Mouse (Mus musculus) hindbrain, embryonic 11.5 days (tissue): ENCODE results near the gene Arxes2. TPM values are rescaled to one million over a fixed set of nuclear protein-coding genes. Genes with fewer than 3 reads are reported as not detected.
A peak's percentile ranks its signal among the peaks of the same experiment; 100 is the strongest.
"Not testable (repeated sequence)": the region's sequence is repeated elsewhere in the genome, so short reads cannot be mapped to it uniquely, and the experiment has no call there.

Experiments used
- ATAC-seq: fragments of 200-750 bp; cut with Nextera tagmentation; 2 replicates; pipeline ENCODE4 v1.8.0; 2017; ENCODE audit warnings: mild to moderate bottlenecking, moderate TSS enrichment, moderate library complexity; ENCODE audit not compliant: low FRiP score
- DNase-seq: peaks from one replicate; pipeline ENCODE4 v3.0.0-alpha.2; 2015; ENCODE audit warnings: low spot score
- H3K27ac ChIP-seq: fragments of 300-500 bp; sonication (generic); 2 replicates; pipeline ENCODE4 v1.5.1; 2014; ENCODE audit warnings: mild to moderate bottlenecking, low read depth, low read length
- H3K27me3 ChIP-seq: fragments of 300-500 bp; sonication (generic); 2 replicates; pipeline ENCODE4 v1.6.1; 2014; ENCODE audit warnings: mild to moderate bottlenecking, low read length, moderate library complexity, mixed read lengths; ENCODE audit not compliant: control insufficient read depth, insufficient read depth
- H3K36me3 ChIP-seq: fragments of 300-500 bp; sonication (generic); 2 replicates; pipeline ENCODE4 v1.6.1; 2014; ENCODE audit warnings: mild to moderate bottlenecking, low read length, moderate library complexity, mixed read lengths; ENCODE audit not compliant: control insufficient read depth, insufficient read depth
- H3K4me1 ChIP-seq: fragments of 300-500 bp; sonication (generic); replicated peaks from 2 replicates; pipeline ENCODE4 v1.6.1; 2014; ENCODE audit warnings: low read length, mixed read lengths; ENCODE audit not compliant: control insufficient read depth, insufficient read depth
- H3K4me2 ChIP-seq: fragments of 300-500 bp; sonication (generic); replicated peaks from 2 replicates; pipeline ENCODE4 v1.6.1; 2014; ENCODE audit warnings: mild to moderate bottlenecking, low read depth, low read length
- H3K4me3 ChIP-seq: fragments of 300-500 bp; sonication (generic); 2 replicates; pipeline ENCODE4 v1.5.1; 2014; ENCODE audit warnings: low read depth, low read length
- H3K9ac ChIP-seq: fragments of 300-500 bp; sonication (generic); 2 replicates; pipeline ENCODE4 v1.6.1; 2014; ENCODE audit warnings: low read depth, low read length
- H3K9me3 ChIP-seq: fragments of 300-500 bp; sonication (generic); 2 replicates; pipeline ENCODE4 v1.6.1; 2016; ENCODE audit warnings: low read length; ENCODE audit not compliant: control insufficient read depth
- WGBS: fragments of 180-500 bp; shearing (Covaris S2); extraction: QIAGEN DNeasy Blood & Tissue Kit; methylation state at CpG from one replicate; pipeline ENCODE4 v1.1.7; 2014; 5-methylcytosine and 5-hydroxymethylcytosine counted together
- polyA plus RNA-seq: library from polyadenylated mRNA; unstranded; fragments of >200 nt; fragmentation: Nextera tagmentation; extraction: Ambion mirVana; gene quantifications from 2 replicates; pipeline ENCODE4 v1.2.1, GENCODE M21; 2014

The Arxes2 gene
- polyA plus RNA-seq, 1 experiment from 2014 or later, result 140 TPM

DNA sequence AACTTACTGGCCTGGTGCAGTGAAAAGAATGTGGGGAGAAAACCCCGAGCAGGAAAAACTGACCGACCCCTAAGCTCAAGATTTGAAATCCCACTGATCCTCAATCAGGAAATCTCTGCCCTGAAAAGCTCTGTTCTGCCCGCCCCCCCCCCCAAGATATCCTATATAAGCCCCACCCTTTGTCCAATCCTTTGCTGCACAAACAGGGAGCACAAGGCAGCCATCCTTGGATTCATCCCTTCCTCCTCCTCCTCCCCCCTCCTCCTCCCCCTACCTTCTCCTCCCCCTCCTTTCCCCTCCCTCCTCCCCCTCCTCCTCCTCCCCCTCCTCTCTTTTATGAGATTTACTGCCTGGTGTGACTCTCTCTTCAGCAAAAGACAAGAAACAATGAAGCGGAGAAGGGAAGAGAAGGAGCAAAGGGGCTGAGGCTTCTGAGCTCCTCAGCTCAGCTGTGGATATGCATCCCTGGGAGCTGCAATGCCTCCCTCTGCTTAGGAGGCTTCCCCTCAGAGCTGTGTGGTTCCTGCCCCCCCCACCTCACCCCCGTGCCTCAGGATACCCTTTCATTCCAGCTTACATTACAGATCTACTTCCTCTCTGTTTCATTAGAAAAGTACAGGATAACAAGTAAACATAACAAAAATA, 13.7 kb downstream of the Arxes2 start:
- Histone ChIP-seq H3K4me1 (no peaks in the 10 kb centered on the region), H3K9me3 (no peaks in the 10 kb centered on the region), H3K4me3 (no peak overlapping the region), H3K36me3 (no peaks in the 10 kb centered on the region), H3K27me3 (no peaks in the 10 kb centered on the region), H3K27ac (no peak overlapping the region), H3K9ac (no peak overlapping the region), H3K4me2 (no peak overlapping the region)
- no peak for DNase-seq
- 42% methylated on average over 4 of the region's 5 CpGs for WGBS
- no peak; the same call in 1 of the 2 replicates for ATAC-seq

- no peak overlapping the region for H3K4me3 ChIP-seq
- H3K9me3 ChIP-seq, result no peaks in the 10 kb centered on the region
- no peak overlapping the region for H3K9ac ChIP-seq
- no peaks in the 10 kb centered on the region for H3K27me3 ChIP-seq
- no peaks in the 10 kb centered on the region for H3K36me3 ChIP-seq
- DNase-seq (no peak), ATAC-seq (no peak)
- 24% methylated on average over 2 of the region's 2 CpGs for WGBS
- H3K27ac ChIP-seq, result no peak overlapping the region
- H3K4me2 ChIP-seq, result no peak overlapping the region
- H3K4me1 ChIP-seq, result no peaks in the 10 kb centered on the region
Measured at GRCm38 (mm10) chrX:136014392-136014791, 20.8 kb downstream of the Arxes2 start.

GRCm38 (mm10) chrX:136030331-136030730, 36.7 kb downstream of the Arxes2 start:
- 62% methylated on average over 1 of the region's 1 CpGs for WGBS

GRCm38 (mm10) chrX:136032799-136033763, 39.5 kb downstream of the Arxes2 start, which contains the start of gene Arxes1:
TSS of gene Arxes1 (plus strand) at chrX:136033367.
- ATAC-seq, result peak; percentile 95
- not testable (repeated sequence) for H3K27ac ChIP-seq, H3K27me3 ChIP-seq, H3K9ac ChIP-seq, H3K4me1 ChIP-seq, H3K36me3 ChIP-seq, H3K9me3 ChIP-seq
- peak within 1 kb of the TSS; percentile 29 for H3K4me2 ChIP-seq
- 33% methylated on average over 1 of the region's 49 CpGs for WGBS
- H3K4me3 ChIP-seq, result peak within 1 kb of the TSS; percentile 18; the same call in 1 of the 2 replicates
- peak; percentile 15 for DNase-seq

More at GRCm38 (mm10) chrX:136030331-136030730, 36.7 kb downstream of the Arxes2 start:
- no peak overlapping the region for H3K4me2 ChIP-seq
- no peak overlapping the region for H3K9ac ChIP-seq
- no peak overlapping the region for H3K27ac ChIP-seq
- H3K4me1 ChIP-seq, result no peaks in the 10 kb centered on the region
- H3K27me3 ChIP-seq, result no peaks in the 10 kb centered on the region
- ATAC-seq, result no peak
- no peak overlapping the region for H3K4me3 ChIP-seq
- H3K9me3 ChIP-seq, result no peaks in the 10 kb centered on the region
- no peak for DNase-seq
- no peaks in the 10 kb centered on the region for H3K36me3 ChIP-seq

DNA sequence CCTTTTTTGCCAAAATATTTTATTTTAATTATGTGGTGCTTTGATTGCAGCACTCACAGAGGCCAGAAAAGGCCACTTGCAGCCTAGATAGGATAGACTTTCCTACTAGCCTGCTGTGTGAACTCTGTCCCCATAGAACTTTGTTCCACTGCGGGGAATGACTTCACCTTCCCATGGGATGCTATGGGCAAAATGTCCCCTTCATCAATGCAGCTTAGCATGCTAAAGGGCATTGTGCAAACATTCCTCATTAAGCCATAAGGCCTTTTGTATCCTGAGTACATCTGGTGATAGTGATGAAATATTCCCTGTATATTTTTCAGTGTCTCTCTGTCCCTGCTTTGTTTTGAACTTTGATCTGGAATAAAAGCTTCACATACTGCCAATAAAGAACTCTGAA, 50.1 kb downstream of the Arxes2 start:
- H3K27ac ChIP-seq, result no peak overlapping the region
- DNase-seq, result no peak
- H3K9ac ChIP-seq, result no peak overlapping the region
- H3K4me2 ChIP-seq, result no peak overlapping the region
- ATAC-seq, result no peak
- H3K36me3 ChIP-seq, result no peaks in the 10 kb centered on the region
- no peaks in the 10 kb centered on the region for H3K9me3 ChIP-seq
- no peak overlapping the region for H3K4me3 ChIP-seq
- WGBS, result 67% methylated on average over 1 of the region's 1 CpGs
- H3K4me1 ChIP-seq, result no peaks in the 10 kb centered on the region
- no peaks in the 10 kb centered on the region for H3K27me3 ChIP-seq

Other genes with a start within 250 kb of the Arxes2 start
- 72.1 and 73.3 TPM in 2 replicates for gene Bhlhb9, start 196.2 kb upstream of the Arxes2 start, polyA plus RNA-seq
- 32.9 and 42.6 TPM in 2 replicates for gene Gprasp2, start 154.8 kb upstream of the Arxes2 start, polyA plus RNA-seq
- gene Arxes1, start 39.5 kb downstream of the Arxes2 start, polyA plus RNA-seq, result 44.0 and 53.1 TPM in 2 replicates
- gene Bex2, start 74.4 kb downstream of the Arxes2 start, polyA plus RNA-seq, result 305 and 309 TPM in 2 replicates
- gene Nxf3, start 91.4 kb downstream of the Arxes2 start, polyA plus RNA-seq, result not detected in 2 replicates
- 85.4 and 86.3 TPM in 2 replicates for gene Bex4, start 145.2 kb downstream of the Arxes2 start, polyA plus RNA-seq
- gene Tceal8, start 178.5 kb downstream of the Arxes2 start, polyA plus RNA-seq, result 227 and 238 TPM in 2 replicates
- gene Tceal5, start 210.1 kb downstream of the Arxes2 start, polyA plus RNA-seq, result 2.6 TPM in 2 replicates
- gene Tceal7, start 221.0 kb downstream of the Arxes2 start, polyA plus RNA-seq, result 0.82 and 1.3 TPM in 2 replicates
- 99.1 and 107 TPM in 2 replicates for gene Bex1, start 221.7 kb downstream of the Arxes2 start, polyA plus RNA-seq